Mouse (Mus musculus) embryonic fibroblast, embryonic 13.5 days (primary cell): ENCODE data around the gene Tbxa2r.

ENCODE experiments used
- CTCF ChIP-seq: IDR thresholded peaks from 2 replicates; pipeline ENCODE4 v1.5.1; 2011; ENCODE audit warnings: mild to moderate bottlenecking, control low read depth, low read length, moderate library complexity, borderline replicate concordance; ENCODE audit not compliant: insufficient read depth
- POLR2A ChIP-seq: IDR thresholded peaks from 2 replicates; pipeline ENCODE4 v1.6.1; 2011; ENCODE audit warnings: low read depth, mild to moderate bottlenecking, control low read depth, low read length, moderate library complexity

DNA sequence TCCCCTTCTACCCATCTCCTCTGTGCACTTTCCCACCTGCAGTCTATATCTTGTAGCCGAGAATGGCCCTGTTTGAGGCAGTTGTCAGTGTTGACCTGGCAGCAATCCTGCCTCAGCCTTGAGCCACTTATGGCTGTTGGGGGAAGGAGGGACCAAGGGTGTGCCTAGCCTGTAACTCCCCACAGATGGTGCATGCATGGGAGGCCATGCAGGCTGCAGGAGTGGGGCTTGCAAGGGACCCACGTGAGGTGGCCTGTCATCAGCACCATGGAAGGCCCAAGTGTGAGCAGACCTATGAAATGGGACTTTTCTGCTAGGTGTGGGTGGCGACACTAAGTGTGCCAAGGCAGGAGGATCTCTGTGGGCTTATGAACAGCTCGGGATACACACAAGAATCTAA lies 36.5 kb downstream of the Tbxa2r start:
- no peak for TF ChIP-seq CTCF
- TF ChIP-seq POLR2A: peak; percentile 39; the same call in 1 of the 2 replicates
